ENCODE assay signal across 13 mouse cellular contexts in the genomic region with DNA sequence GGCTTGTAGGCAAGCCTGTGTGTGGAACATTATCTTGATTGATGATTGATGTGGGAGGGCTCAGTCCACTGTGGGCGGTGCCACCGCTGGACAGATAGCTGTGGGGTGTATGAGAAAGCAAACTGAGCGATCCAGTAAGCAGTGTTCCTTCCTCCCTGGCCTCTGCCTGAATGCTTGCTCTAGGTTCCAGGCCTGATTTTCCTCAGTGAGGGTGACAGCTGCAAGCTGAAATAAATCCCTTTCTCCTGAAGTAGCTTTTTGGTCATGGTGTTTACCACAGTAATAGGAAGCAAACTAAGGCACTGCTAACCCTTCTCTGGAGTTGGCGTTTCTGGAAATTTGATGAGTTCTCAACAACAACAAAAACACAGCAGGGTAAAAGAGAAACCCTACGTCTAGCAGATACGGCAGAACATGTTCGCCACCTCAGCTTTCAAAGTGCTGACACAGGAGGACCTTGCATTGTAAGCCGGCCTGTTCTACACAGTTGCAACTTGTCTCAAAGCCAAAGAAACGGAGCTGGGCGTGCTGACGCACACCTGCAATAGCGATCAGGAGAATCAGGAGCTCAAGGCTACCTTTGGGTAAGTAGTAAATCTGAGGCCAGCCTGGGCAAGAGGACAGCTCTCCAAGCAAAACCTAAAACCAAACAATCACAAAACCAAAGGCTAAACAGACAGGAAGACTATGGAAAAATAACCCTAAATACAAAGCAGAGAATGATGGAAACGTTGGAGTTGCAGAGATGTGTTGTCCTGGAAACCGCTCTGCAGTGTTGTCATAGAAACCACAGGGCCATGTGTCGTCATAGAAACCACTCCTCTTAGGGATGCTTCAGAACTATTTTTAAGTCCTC. TPM values are rescaled to one million over a fixed set of nuclear protein-coding genes. Genes with fewer than 3 reads are reported as not detected.
DNase-seq lines count a peak whose midpoint lies in the region; ATAC-seq lines count a peak whose summit lies in the region.
"Had no signal": no experiment of that assay in that cellular context is flagged by ENCODE, and none has a peak within 500 bp of the region (broad histone marks: within the 10 kb centered on the region; RNA-seq: fewer than 3 reads in every experiment).

No protein-coding gene starts in this region.

- H3K4me3 ChIP-seq in forebrain, embryonic 16.5 days (replicated peaks; ENCODE audit: low read length): no peak overlapping the region
- no peak overlapping the region for H3K4me3 ChIP-seq in neural tube, embryonic 15.5 days (replicated peaks)

- peak overlapping the region; percentile 95 for H3K27ac ChIP-seq in forebrain, embryonic 16.5 days (ENCODE audit: low read length)
- peak overlapping the region; percentile 89 for H3K27ac ChIP-seq in neural tube, embryonic 15.5 days (replicated peaks)

- peak; percentile 77 for ATAC-seq in forebrain, embryonic 16.5 days
- peak; percentile 56; the same call in 1 of the 2 replicates for ATAC-seq in neural tube, embryonic 15.5 days (ENCODE audit: low FRiP score)

- no peaks in the 10 kb centered on the region for H3K27me3 ChIP-seq in forebrain, embryonic 16.5 days (replicated peaks; ENCODE audit: control insufficient read depth, insufficient read depth, low read length)
- no peaks in the 10 kb centered on the region for H3K27me3 ChIP-seq in neural tube, embryonic 15.5 days (replicated peaks)

- 0 out of 2 replicates have a peak overlapping the region, but pooled peaks have one; percentile 25 for H3K9ac ChIP-seq in forebrain, embryonic 16.5 days (replicated peaks; ENCODE audit: low read depth, low read length)
- no peak overlapping the region for H3K9ac ChIP-seq in neural tube, embryonic 15.5 days (replicated peaks)

- DNase-seq in left cerebral cortex, adult 8-10 months (ENCODE audit: low spot score in 2 of 2): peak; percentile 57 to 77
- DNase-seq in left cerebral cortex, adult 11 months (ENCODE audit: low spot score): no peak
- peak; percentile 38 to 60 for DNase-seq in layer of hippocampus, postnatal 36 days
- DNase-seq in cerebellum, postnatal 36 days: no peak
- DNase-seq in kidney, adult 9 months: no peak
- no peak for DNase-seq in T-cell, adult 2 months (ENCODE audit: low spot score)
- DNase-seq: kidney, adult 2 months had no signal

- H3K4me1 ChIP-seq in forebrain, embryonic 16.5 days (replicated peaks; ENCODE audit: control insufficient read depth, insufficient read depth, low read length): peaks cover 49% of the 10 kb centered on the region
- peaks cover 56% of the 10 kb centered on the region for H3K4me1 ChIP-seq in neural tube, embryonic 15.5 days

- no peaks in the 10 kb centered on the region for H3K9me3 ChIP-seq in forebrain, embryonic 16.5 days (ENCODE audit: control insufficient read depth, low read length)
- no peaks in the 10 kb centered on the region for H3K9me3 ChIP-seq in neural tube, embryonic 15.5 days (replicated peaks)

- WGBS in forebrain, embryonic 16.5 days: 27% methylated on average over 15 of the region's 15 CpGs
- WGBS in neural tube, embryonic 15.5 days: 30% methylated on average over 15 of the region's 15 CpGs

- H3K4me2 ChIP-seq in forebrain, embryonic 16.5 days (ENCODE audit: low read length): peak overlapping the region; percentile 47
- H3K4me2 ChIP-seq in neural tube, embryonic 15.5 days: peak overlapping the region; percentile 40

- H3K36me3 ChIP-seq in forebrain, embryonic 16.5 days (ENCODE audit: control insufficient read depth, insufficient read depth): no peaks in the 10 kb centered on the region
- H3K36me3 ChIP-seq in neural tube, embryonic 15.5 days: no peaks in the 10 kb centered on the region

RNA-seq across cellular contexts. Expression of a gene that starts 2.8 kb away (rescaled TPM):
- 100 to 1,000 TPM; 101 to 107 (median 104) TPM for total RNA-seq in left cerebral cortex, adult 8-10 months (2022)
- polyA plus RNA-seq in forebrain, embryonic 16.5 days (2015; fragmentation: Nextera tagmentation; extraction: Ambion mirVana): 50.1 and 60.9 TPM in 2 replicates
- 100 to 1,000 TPM; 119 to 124 TPM for total RNA-seq in layer of hippocampus, postnatal 36 days (2021)
- 43.3 and 52.0 TPM in 2 replicates for polyA plus RNA-seq in neural tube, embryonic 15.5 days (2015; fragmentation: Nextera tagmentation; extraction: Ambion mirVana)
- total RNA-seq: granulocyte monocyte progenitor cell, adult 5-6 weeks; liver, adult 2 months; megakaryocyte progenitor cell, adult 5-6 weeks had no signal
- polyA plus RNA-seq: liver, adult 2 months had no signal

RNA-seq across cellular contexts. Expression of a gene that starts 12.2 kb away (rescaled TPM):
- total RNA-seq in left cerebral cortex, adult 8-10 months (2022): 100 to 1,000 TPM; 270 to 304 (median 294) TPM
- polyA plus RNA-seq in forebrain, embryonic 16.5 days (2015; fragmentation: Nextera tagmentation; extraction: Ambion mirVana): 85.3 and 118 TPM in 2 replicates
- 100 to 1,000 TPM; 345 to 361 TPM for total RNA-seq in layer of hippocampus, postnatal 36 days (2021)
- 117 and 137 TPM in 2 replicates for polyA plus RNA-seq in neural tube, embryonic 15.5 days (2015; fragmentation: Nextera tagmentation; extraction: Ambion mirVana)
- total RNA-seq: common myeloid progenitor, adult 5-6 weeks; granulocyte monocyte progenitor cell, adult 5-6 weeks; megakaryocyte progenitor cell, adult 5-6 weeks had no signal

RNA-seq across cellular contexts. Expression of a gene that starts 26.2 kb away (rescaled TPM):
- total RNA-seq in left cerebral cortex, adult 8-10 months (2022): 10 to 100 TPM; 60.8 to 66.8 (median 62.2) TPM
- polyA plus RNA-seq in forebrain, embryonic 16.5 days (2015; fragmentation: Nextera tagmentation; extraction: Ambion mirVana): 3.7 and 4.1 TPM in 2 replicates
- 10 to 100 TPM; 55.2 to 56.6 TPM for total RNA-seq in layer of hippocampus, postnatal 36 days (2021)
- polyA plus RNA-seq in neural tube, embryonic 15.5 days (2015; fragmentation: Nextera tagmentation; extraction: Ambion mirVana): 5.7 and 6.4 TPM in 2 replicates
- total RNA-seq: liver, adult 2 months had no signal
- polyA plus RNA-seq: liver, adult 2 months had no signal

RNA-seq across cellular contexts. Expression of a gene that starts 32.7 kb away (rescaled TPM):
- total RNA-seq in left cerebral cortex, adult 8-10 months (2022): 1,000 to 10,000 TPM; 1,595 to 1,874 (median 1,737) TPM
- 308 and 333 TPM in 2 replicates for polyA plus RNA-seq in forebrain, embryonic 16.5 days (2015; fragmentation: Nextera tagmentation; extraction: Ambion mirVana)
- total RNA-seq in layer of hippocampus, postnatal 36 days (2021): 1,000 to 10,000 TPM; 2,055 to 2,361 TPM
- 336 and 404 TPM in 2 replicates for polyA plus RNA-seq in neural tube, embryonic 15.5 days (2015; fragmentation: Nextera tagmentation; extraction: Ambion mirVana)

RNA-seq across cellular contexts. Expression of a gene that starts 35.9 kb away (rescaled TPM):
- total RNA-seq in left cerebral cortex, adult 8-10 months (2022): 1 to 10 TPM; 1.9 to 2.3 (median 2.1) TPM
- 7.3 and 8.9 TPM in 2 replicates for polyA plus RNA-seq in forebrain, embryonic 16.5 days (2015; fragmentation: Nextera tagmentation; extraction: Ambion mirVana)
- 1 to 10 TPM; 2.2 to 2.8 TPM for total RNA-seq in layer of hippocampus, postnatal 36 days (2021)
- polyA plus RNA-seq in neural tube, embryonic 15.5 days (2015; fragmentation: Nextera tagmentation; extraction: Ambion mirVana): 7.7 and 13.9 TPM in 2 replicates

Comparison
In these comparisons a context has a peak if more than half of its experiments do, and no peak if none do; other contexts are left out.
1. DNase-seq: peak in left cerebral cortex, adult 8-10 months (2 of 2) and layer of hippocampus, postnatal 36 days (2 of 2); none in left cerebral cortex, adult 11 months (single experiment), cerebellum, postnatal 36 days (0 of 2), kidney, adult 9 months (single experiment) and T-cell, adult 2 months (single experiment).